23 mouse cellular contexts compared by ENCODE assay signal in the genomic region with DNA sequence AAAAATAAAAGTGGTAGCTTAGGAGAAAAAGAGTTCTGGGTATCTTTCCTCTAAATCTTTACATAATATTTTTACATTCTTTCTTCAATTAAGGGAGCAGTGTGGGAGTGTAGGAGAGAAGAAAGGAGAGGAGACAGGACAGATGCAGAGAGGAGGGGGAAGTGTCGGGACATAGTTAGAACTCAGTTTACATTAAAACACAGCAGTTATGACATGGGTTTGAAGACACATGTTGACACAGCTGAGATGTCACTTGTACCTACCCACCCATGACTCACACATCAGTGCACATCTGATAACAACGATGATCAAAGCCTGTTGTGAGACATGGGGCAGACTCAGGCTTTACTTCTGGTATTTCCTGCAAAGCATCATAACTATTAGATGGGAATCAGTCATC.
DNase-seq lines count a peak whose midpoint lies in the region; ATAC-seq and TF ChIP-seq lines count a peak whose summit lies in the region.
"Had no signal": no experiment of that assay in that cellular context is flagged by ENCODE, and none has a peak within 500 bp of the region (broad histone marks: within the 10 kb centered on the region; RNA-seq: fewer than 3 reads in every experiment).

No protein-coding gene starts in this region.

- no peaks in the 10 kb centered on the region for H3K36me3 ChIP-seq in kidney, embryonic 15.5 days
- no peaks in the 10 kb centered on the region for H3K36me3 ChIP-seq in MEL (ENCODE audit: control insufficient read depth in 1 of 2, insufficient read depth in 2 of 2, low read length in 2 of 2)
- H3K36me3 ChIP-seq: forebrain, embryonic 10.5 days; heart, embryonic 13.5 days; midbrain, embryonic 12.5 days; neural tube, embryonic 13.5 days had no signal

- no peak for TF ChIP-seq EP300 in MEL (IDR thresholded peaks at IDR 0.05; ENCODE audit: low read depth in 1 of 2, low read length in 2 of 2)

- no peak overlapping the region for H3K27ac ChIP-seq in kidney, embryonic 15.5 days
- H3K27ac ChIP-seq in MEL (ENCODE audit: control insufficient read depth, low read depth, low read length) = no peak overlapping the region
- H3K27ac ChIP-seq: forebrain, embryonic 10.5 days; heart, adult 2 months; heart, embryonic 13.5 days; left cerebral cortex, adult 2 months; liver, embryonic 14.5 days; midbrain, embryonic 12.5 days had no signal

- no peaks in the 10 kb centered on the region for H3K9me3 ChIP-seq in kidney, embryonic 15.5 days (replicated peaks)
- no peaks in the 10 kb centered on the region for H3K9me3 ChIP-seq in MEL (replicated peaks; ENCODE audit: insufficient read depth, low read length)
- H3K9me3 ChIP-seq: forebrain, embryonic 10.5 days; heart, embryonic 13.5 days; midbrain, embryonic 12.5 days; neural tube, embryonic 13.5 days had no signal

- 11% methylated on average over 2 of the region's 2 CpGs for WGBS in kidney, embryonic 15.5 days

- no peak for TF ChIP-seq CTCF in MEL (IDR thresholded peaks at IDR 0.05 in 2 of 3, conservative IDR thresholded peaks at IDR 0.05 in 1 of 3; ENCODE audit: control insufficient read depth in 1 of 3, insufficient read depth in 1 of 3, low read depth in 2 of 3, low read length in 3 of 3, poor library complexity in 1 of 3, severe bottlenecking in 1 of 3)

- no peak overlapping the region for H3K9ac ChIP-seq in kidney, embryonic 15.5 days
- no peak overlapping the region for H3K9ac ChIP-seq in MEL (ENCODE audit: control insufficient read depth, low read depth, low read length, poor library complexity, severe bottlenecking)
- H3K9ac ChIP-seq: heart, embryonic 13.5 days; liver, embryonic 14.5 days; midbrain, embryonic 12.5 days; neural tube, embryonic 13.5 days had no signal

- H3K4me2 ChIP-seq in kidney, embryonic 15.5 days = no peak overlapping the region
- H3K4me2 ChIP-seq: heart, embryonic 13.5 days; midbrain, embryonic 12.5 days; neural tube, embryonic 13.5 days had no signal

- ATAC-seq in kidney, embryonic 15.5 days (replicated peaks; ENCODE audit: low FRiP score) = peak; percentile 80
- ATAC-seq in granulocyte monocyte progenitor cell, adult 5-6 weeks (replicated peaks; ENCODE audit: poor library complexity, severe bottlenecking) = 0 out of 2 replicates have a peak, but pooled peaks have one; percentile 18
- ATAC-seq: forebrain, embryonic 16.5 days had no signal

- no peak for TF ChIP-seq POLR2A in MEL (IDR thresholded peaks at IDR 0.05; ENCODE audit: control insufficient read depth in 1 of 2, insufficient read depth in 1 of 2, low read depth in 1 of 2, low read length in 2 of 2, poor library complexity in 1 of 2)

- TF ChIP-seq RAD21 in MEL (IDR thresholded peaks at IDR 0.05; ENCODE audit: low read depth, low read length) = no peak

- DNase-seq in kidney, adult 9 months = no peak
- peak; percentile 3 for DNase-seq in lung, postnatal 10 days
- DNase-seq in lung, postnatal 14 days = no peak
- no peak for DNase-seq in MEL (ENCODE audit: low read depth, low spot score)
- DNase-seq in cerebellum, adult 11 months = no peak
- DNase-seq: adrenal gland, postnatal 25 days; cerebellum, adult 9-11 months; gastrocnemius, postnatal 25 days; heart, adult 2 months; heart, postnatal 14 days; kidney, adult 18-20 months; right cerebral cortex, adult 18-20 months; right cerebral cortex, postnatal 4 days; thymus, postnatal 25 days had no signal

- H3K4me1 ChIP-seq in kidney, embryonic 15.5 days = peaks cover 8% of the 10 kb centered on the region; the same call in 1 of the 2 replicates
- H3K4me1 ChIP-seq in MEL (ENCODE audit: control insufficient read depth in 1 of 2, insufficient read depth in 2 of 2, low read length in 2 of 2) = no peaks in the 10 kb centered on the region
- H3K4me1 ChIP-seq: heart, embryonic 13.5 days; midbrain, embryonic 12.5 days; neural tube, embryonic 13.5 days had no signal

- no peaks in the 10 kb centered on the region for H3K79me2 ChIP-seq in MEL (ENCODE audit: control insufficient read depth, insufficient read depth, low read length, poor library complexity)

- H3K27me3 ChIP-seq in kidney, embryonic 15.5 days = no peaks in the 10 kb centered on the region
- no peaks in the 10 kb centered on the region for H3K27me3 ChIP-seq in MEL (ENCODE audit: control insufficient read depth in 1 of 2, insufficient read depth in 2 of 2, low read length in 2 of 2)
- H3K27me3 ChIP-seq: heart, embryonic 13.5 days; midbrain, embryonic 12.5 days; neural tube, embryonic 13.5 days had no signal

- no peak overlapping the region for H3K4me3 ChIP-seq in kidney, embryonic 15.5 days (replicated peaks)
- H3K4me3 ChIP-seq in MEL (ENCODE audit: control insufficient read depth in 1 of 2, insufficient read depth in 1 of 2, low read depth in 2 of 2, low read length in 2 of 2) = no peak overlapping the region
- H3K4me3 ChIP-seq: forebrain, embryonic 10.5 days; heart, adult 2 months; heart, embryonic 13.5 days; left cerebral cortex, adult 2 months; midbrain, embryonic 12.5 days; neural tube, embryonic 13.5 days had no signal

TF ChIP-seq in MEL, 35 proteins besides CTCF, POLR2A, EP300 and RAD21:
- TF ChIP-seq GATA1 (IDR thresholded peaks at IDR 0.05; ENCODE audit: low read depth, low read length) = 0 out of 2 replicates have a peak, but pooled peaks have one; percentile 41
- TF ChIP-seq MAFK (IDR thresholded peaks at IDR 0.05; ENCODE audit: borderline replicate concordance, low read depth, low read length) = no peak
- no peak for TF ChIP-seq TBP (IDR thresholded peaks at IDR 0.05; ENCODE audit: low read depth, low read length)
- no peak for TF ChIP-seq UBTF (IDR thresholded peaks at IDR 0.05; ENCODE audit: borderline replicate concordance, insufficient read depth, low read depth, low read length)
